Mouse (Mus musculus): Measurements from ENCODE around the gene Syt7. TPM values are rescaled to one million over a fixed set of nuclear protein-coding genes. Genes with fewer than 3 reads are reported as not detected.

Gene Syt7
- 0.04 and 0.40 TPM in 2 replicates for polyA plus RNA-seq (2015; fragmentation: Nextera tagmentation; extraction: Ambion mirVana)

DNA sequence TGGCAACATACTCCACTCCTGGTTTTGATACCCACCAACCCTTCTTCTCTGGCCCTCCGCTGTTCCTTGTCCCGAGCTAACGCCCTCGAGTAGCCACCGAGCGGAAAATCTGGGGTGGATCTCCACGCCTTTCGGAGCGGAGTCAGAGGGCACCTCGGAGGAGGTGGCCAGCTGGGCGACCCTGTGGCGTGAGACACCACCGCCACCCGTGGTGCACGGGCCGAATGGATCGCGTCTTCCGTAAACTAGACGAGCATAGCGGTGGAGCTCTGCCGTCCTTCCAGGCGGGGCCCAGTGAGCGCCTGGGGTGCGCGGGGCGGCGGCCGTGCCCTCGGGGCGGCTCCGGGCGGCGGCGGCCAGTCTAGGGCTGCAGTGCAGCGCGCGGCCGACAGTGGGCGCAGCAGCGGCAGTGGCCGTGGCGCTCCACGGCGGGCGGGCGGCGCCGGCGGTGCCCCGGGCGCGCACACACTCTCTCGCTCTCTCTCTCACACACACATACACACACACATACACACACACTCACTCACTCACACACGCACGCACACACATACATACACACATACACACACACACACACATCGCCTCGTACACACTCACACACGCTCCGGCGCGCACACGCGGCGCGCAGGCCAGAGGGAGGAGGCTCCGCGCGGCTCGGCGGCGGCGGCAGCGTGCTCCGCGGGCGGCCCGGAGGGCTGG is at the start of gene Syt7:
Gene Syt7, plus strand, starts transcription at position 476 of the 699 bp plus-strand sequence.

DNA sequence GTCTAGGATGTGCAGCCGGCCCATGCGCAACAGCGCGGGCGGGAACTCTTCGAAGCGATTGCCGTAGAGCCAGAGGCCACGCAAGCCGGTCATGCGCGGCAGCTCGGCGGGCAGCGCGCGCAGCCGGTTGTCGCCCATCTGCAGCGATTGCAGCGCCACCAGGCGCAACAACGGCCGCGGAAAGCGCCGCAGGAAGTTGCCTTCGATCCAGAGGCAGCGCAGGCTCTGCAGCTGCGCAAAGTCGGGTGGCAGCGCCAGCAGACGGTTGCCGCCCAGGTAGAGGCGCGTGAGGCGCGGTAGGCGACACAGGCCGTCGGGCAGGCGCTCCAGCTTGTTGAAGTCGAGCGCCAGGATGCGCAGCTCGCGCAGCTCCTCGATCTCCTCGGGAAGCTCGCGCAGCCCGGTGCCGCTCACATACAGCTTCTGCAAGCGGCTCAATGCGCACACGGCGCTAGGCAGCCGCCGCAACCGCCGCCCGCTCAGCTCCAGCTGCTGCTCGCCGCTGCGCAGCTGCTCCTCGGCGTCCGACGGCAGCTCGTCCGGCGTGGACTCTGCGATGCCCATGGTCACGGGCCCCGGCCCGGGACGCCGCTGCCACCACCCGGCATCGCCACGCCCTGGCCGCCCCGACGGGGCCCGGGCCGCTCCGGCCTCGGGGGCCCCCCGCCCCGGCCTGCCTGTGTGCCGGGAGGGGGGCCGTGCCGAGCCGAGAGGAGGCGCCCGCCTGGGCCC is 68.0 kb downstream of the Syt7 start, which contains the start of gene Lrrc10b:
Gene Lrrc10b, minus strand, starts transcription at position 722 of the 732 bp plus-strand sequence.

DNA sequence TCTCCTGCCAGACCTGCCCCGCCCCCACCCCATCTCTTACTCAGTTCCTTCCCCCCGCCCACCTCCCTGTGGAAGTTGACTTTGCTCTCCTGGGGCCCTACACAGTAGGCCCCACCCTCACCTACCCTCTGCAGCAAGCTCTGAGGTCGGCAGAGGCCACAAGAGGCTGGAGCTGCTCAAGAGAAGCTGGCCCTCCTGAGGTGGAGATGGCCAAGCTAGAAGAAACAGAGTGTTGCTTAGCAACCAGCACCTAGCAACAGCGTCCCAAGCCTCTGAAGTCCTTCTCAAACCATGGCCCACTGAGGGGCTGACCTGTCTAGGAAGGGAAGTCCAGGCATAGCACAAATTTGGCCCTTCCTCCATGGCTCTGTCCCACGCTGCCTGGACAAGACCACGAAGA is 93.8 kb downstream of the Syt7 start, which contains the start of gene Ppp1r32:
Gene Ppp1r32, minus strand, starts transcription at position 226 of the 400 bp plus-strand sequence.

Other genes with a start within 250 kb of the Syt7 start
- 71.0 and 115 TPM in 2 replicates for gene Fads1, start 206.2 kb upstream of the Syt7 start, polyA plus RNA-seq (2015; fragmentation: Nextera tagmentation; extraction: Ambion mirVana)
- 331 and 348 TPM in 2 replicates for gene Tmem258, start 185.1 kb upstream of the Syt7 start, polyA plus RNA-seq (2015; fragmentation: Nextera tagmentation; extraction: Ambion mirVana)
- gene Fen1, start 184.9 kb upstream of the Syt7 start, polyA plus RNA-seq (2015; fragmentation: Nextera tagmentation; extraction: Ambion mirVana): 19.4 and 26.8 TPM in 2 replicates
- 4.5 and 5.0 TPM in 2 replicates for gene Myrf, start 148.3 kb upstream of the Syt7 start, polyA plus RNA-seq (2015; fragmentation: Nextera tagmentation; extraction: Ambion mirVana)
- gene Dagla, start 84.2 kb upstream of the Syt7 start, polyA plus RNA-seq (2015; fragmentation: Nextera tagmentation; extraction: Ambion mirVana): 1.2 and 1.3 TPM in 2 replicates
- gene Lrrc10b, start 68.4 kb downstream of the Syt7 start, polyA plus RNA-seq (2015; fragmentation: Nextera tagmentation; extraction: Ambion mirVana): 2.6 and 3.9 TPM in 2 replicates
- not detected in 2 replicates for gene Ppp1r32, start 93.8 kb downstream of the Syt7 start, polyA plus RNA-seq (2015; fragmentation: Nextera tagmentation; extraction: Ambion mirVana)
- 18.9 and 21.4 TPM in 2 replicates for gene Cpsf7, start 136.2 kb downstream of the Syt7 start, polyA plus RNA-seq (2015; fragmentation: Nextera tagmentation; extraction: Ambion mirVana)
- gene Sdhaf2, start 137.1 kb downstream of the Syt7 start, polyA plus RNA-seq (2015; fragmentation: Nextera tagmentation; extraction: Ambion mirVana): 37.6 and 40.0 TPM in 2 replicates
- gene Tmem216, start 167.1 kb downstream of the Syt7 start, polyA plus RNA-seq (2015; fragmentation: Nextera tagmentation; extraction: Ambion mirVana): 17.5 and 17.8 TPM in 2 replicates
- 20.5 and 21.2 TPM in 2 replicates for gene Cyb561a3, start 188.1 kb downstream of the Syt7 start, polyA plus RNA-seq (2015; fragmentation: Nextera tagmentation; extraction: Ambion mirVana)
- gene Tmem138, start 188.3 kb downstream of the Syt7 start, polyA plus RNA-seq (2015; fragmentation: Nextera tagmentation; extraction: Ambion mirVana): 16.0 and 16.8 TPM in 2 replicates
- 193 and 203 TPM in 2 replicates for gene Ddb1, start 216.2 kb downstream of the Syt7 start, polyA plus RNA-seq (2015; fragmentation: Nextera tagmentation; extraction: Ambion mirVana)
- 10.2 and 10.6 TPM in 2 replicates for gene Tkfc, start 216.6 kb downstream of the Syt7 start, polyA plus RNA-seq (2015; fragmentation: Nextera tagmentation; extraction: Ambion mirVana)
- gene Vwce, start 245.1 kb downstream of the Syt7 start, polyA plus RNA-seq (2015; fragmentation: Nextera tagmentation; extraction: Ambion mirVana): 0.47 and 0.58 TPM in 2 replicates

Measured in urinary bladder, postnatal 0 days (tissue).